Mouse (Mus musculus): ENCODE results near the gene Rgs14. TPM values are rescaled to one million over a fixed set of nuclear protein-coding genes. Genes with fewer than 3 reads are reported as not detected.

Gene Rgs14
- polyA plus RNA-seq, 1 experiment from 2014 or later, result 2.1 TPM

DNA sequence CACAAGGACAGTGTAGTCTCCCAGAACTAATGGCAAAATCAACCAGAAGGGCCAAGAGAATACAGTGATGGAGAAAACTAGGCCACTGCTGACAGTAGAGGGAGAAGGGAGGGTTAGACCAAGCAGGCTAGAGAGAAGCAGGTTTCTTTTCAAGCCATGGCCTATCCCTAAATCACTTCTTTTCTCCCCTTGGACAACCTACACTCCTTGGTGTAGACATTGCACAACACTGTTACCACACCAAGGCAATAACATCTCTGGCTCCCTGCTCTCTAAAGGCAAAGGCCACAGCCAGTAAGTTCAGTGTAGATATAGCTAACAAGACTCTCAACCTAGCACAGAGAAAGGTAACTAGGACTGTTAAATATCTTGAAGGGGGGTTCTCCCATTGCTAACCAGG is 8.4 kb upstream of the Rgs14 start:
- peak overlapping the region; percentile 67 for H3K4me2 ChIP-seq (replicated peaks)
- peak overlapping the region; percentile 2; the same call in 1 of the 2 replicates for H3K9ac ChIP-seq
- H3K9me3 ChIP-seq (replicated peaks), result no peaks in the 10 kb centered on the region
- peaks cover 40% of the 10 kb centered on the region for H3K36me3 ChIP-seq
- H3K4me3 ChIP-seq (replicated peaks), result peak overlapping the region; percentile 99
- no peak for ATAC-seq (ENCODE audit: insufficient number of reproducible peaks, low FRiP score, low TSS enrichment, low read depth)
- no peak overlapping the region for H3K27ac ChIP-seq (replicated peaks)
- peaks cover 18% of the 10 kb centered on the region for H3K4me1 ChIP-seq
- 0 out of 2 replicates have a peak, but pooled peaks cover 7% of the 10 kb centered on the region for H3K27me3 ChIP-seq

DNA sequence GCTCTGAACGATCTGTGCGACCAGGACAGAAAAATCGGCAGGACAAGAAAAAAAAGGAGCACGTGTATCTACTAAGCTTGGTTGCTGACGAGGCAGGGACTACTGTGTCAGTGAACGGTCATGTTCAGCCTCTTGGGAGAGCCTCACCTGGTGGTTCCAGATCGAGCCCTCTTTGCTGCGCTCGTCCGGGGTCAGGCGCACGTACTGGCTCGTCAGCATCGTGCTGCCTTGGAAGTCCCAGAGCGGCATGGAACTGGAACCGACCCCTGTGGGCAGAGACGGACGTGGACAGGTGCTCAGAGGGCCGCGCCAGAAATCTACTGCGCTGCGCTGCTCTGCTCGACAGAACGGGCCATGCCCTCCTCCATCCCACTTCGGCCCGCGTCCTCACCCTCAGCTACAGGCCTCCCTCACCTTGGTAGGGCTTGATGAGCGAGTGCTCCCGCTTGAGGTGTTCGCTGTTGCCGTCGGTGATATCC is 7.5 kb upstream of the Rgs14 start:
- Histone ChIP-seq H3K4me2 (replicated peaks) (peak overlapping the region; percentile 67), H3K4me1 (peaks cover 18% of the 10 kb centered on the region), H3K9ac (peak overlapping the region; percentile 91), H3K4me3 (replicated peaks) (peak overlapping the region; percentile 99), H3K27me3 (0 out of 2 replicates have a peak, but pooled peaks cover 7% of the 10 kb centered on the region), H3K9me3 (replicated peaks) (no peaks in the 10 kb centered on the region), H3K36me3 (peaks cover 36% of the 10 kb centered on the region), H3K27ac (replicated peaks) (peak overlapping the region; percentile 97)
- 1% methylated on average over 32 of the region's 32 CpGs for WGBS
- ATAC-seq (ENCODE audit: insufficient number of reproducible peaks, low FRiP score, low TSS enrichment, low read depth), result peak; percentile 17; the same call in 1 of the 2 replicates

DNA sequence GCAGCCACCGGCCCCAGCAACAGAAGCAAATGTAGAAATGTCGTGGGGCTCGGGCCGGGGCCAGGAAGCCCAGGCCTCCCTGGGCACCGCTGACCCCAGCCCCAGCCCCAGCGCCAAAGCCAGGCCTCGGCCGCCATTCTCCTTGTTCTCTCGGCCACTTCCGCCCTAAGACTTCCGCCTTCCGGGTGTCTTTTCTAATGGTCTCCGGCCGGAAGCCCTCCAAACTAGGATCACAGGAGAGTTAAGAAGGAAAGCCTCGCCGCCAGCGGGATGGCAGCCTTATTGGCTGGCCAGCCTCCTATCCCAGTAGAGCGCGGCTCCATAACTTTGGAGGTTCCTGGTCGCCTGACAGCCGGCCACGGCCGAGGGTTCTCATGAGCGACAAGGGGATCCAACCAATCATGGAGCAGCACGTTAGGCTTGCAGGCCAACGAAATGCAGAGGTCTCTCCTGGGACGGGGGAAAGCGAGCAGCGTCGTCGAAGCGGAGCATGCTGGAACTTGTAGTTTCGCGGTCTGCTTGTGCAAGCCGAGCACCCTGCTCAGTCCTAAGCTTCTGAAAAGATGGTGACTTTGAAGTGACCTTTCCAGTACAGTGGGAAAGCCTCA is 7.0 kb upstream of the Rgs14 start, which contains the start of gene Lman2:
Lman2 (minus strand) TSS at position 331 of the 608 bp plus-strand sequence.
- under 1% methylated on average over 35 of the region's 35 CpGs for WGBS
- 0 out of 2 replicates have a peak, but pooled peaks cover 7% of the 10 kb centered on the region for H3K27me3 ChIP-seq
- peak within 1 kb of the TSS; percentile 97 for H3K27ac ChIP-seq (replicated peaks)
- ATAC-seq (ENCODE audit: insufficient number of reproducible peaks, low FRiP score, low TSS enrichment, low read depth), result peak; percentile 98
- peak within 1 kb of the TSS; percentile 67 for H3K4me2 ChIP-seq (replicated peaks)
- no peaks in the 10 kb centered on the region for H3K9me3 ChIP-seq (replicated peaks)
- peak within 1 kb of the TSS; percentile 91 for H3K9ac ChIP-seq
- peaks cover 31% of the 10 kb centered on the region for H3K36me3 ChIP-seq
- H3K4me3 ChIP-seq (replicated peaks), result peak within 1 kb of the TSS; percentile 99
- peaks cover 18% of the 10 kb centered on the region for H3K4me1 ChIP-seq

DNA sequence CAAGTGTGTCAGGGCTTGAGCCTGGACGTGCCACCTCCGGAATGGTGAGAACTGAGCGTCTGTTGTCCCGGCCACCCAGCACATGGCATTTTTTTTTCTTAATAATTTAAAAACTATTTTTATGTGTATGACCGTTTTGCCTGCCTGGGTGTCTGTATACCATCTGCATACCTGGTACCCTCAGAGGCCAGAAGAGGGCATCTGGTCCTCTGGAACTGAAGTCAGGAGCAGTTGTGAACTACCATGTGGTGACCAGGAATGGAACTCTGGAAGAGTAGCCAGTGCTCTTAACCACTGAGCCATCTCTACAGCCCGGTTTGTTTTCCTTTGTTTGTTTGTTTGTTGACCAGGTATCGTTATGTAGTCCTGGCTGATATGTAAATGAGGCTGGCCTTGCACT is 1.1 kb upstream of the Rgs14 start:
- H3K4me2 ChIP-seq (replicated peaks), result no peak overlapping the region
- H3K9me3 ChIP-seq (replicated peaks), result no peaks in the 10 kb centered on the region
- H3K4me1 ChIP-seq, result peaks cover 5% of the 10 kb centered on the region; the same call in 1 of the 2 replicates
- peaks cover 8% of the 10 kb centered on the region; the same call in 1 of the 2 replicates for H3K27me3 ChIP-seq
- H3K4me3 ChIP-seq (replicated peaks), result no peak overlapping the region
- ATAC-seq (ENCODE audit: insufficient number of reproducible peaks, low FRiP score, low TSS enrichment, low read depth), result no peak
- no peak overlapping the region for H3K27ac ChIP-seq (replicated peaks)
- no peak overlapping the region for H3K9ac ChIP-seq
- H3K36me3 ChIP-seq, result no peaks in the 10 kb centered on the region
- WGBS, result 72% methylated on average over 7 of the region's 7 CpGs

DNA sequence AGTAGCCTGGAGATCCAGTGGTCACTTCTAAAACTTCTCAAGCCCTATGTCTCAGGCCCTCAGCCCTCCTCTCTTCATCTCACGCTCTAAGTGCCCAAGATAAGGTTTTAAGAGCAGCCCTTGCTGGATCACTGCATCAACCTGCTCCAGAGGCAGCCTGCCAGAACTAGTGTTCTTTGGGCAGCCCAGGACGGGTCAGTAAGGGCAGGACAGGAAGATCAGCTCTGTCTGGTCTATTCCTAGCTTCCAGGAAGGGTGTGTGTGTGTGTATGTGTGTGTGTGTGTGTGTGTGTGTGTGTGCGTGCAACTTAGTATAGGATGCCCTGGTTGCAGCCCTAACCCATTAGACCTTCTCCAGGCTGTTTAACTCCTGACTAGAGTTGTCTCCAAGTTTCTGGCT is 702 bp downstream of the Rgs14 start:
- Histone ChIP-seq H3K4me3 (replicated peaks) (no peak overlapping the region), H3K9ac (no peak overlapping the region), H3K36me3 (no peaks in the 10 kb centered on the region), H3K27ac (replicated peaks) (no peak overlapping the region), H3K4me2 (replicated peaks) (no peak overlapping the region; the same call in 1 of the 2 replicates), H3K4me1 (peaks cover 5% of the 10 kb centered on the region; the same call in 1 of the 2 replicates), H3K27me3 (peaks cover 6% of the 10 kb centered on the region), H3K9me3 (replicated peaks) (no peaks in the 10 kb centered on the region)
- no peak for ATAC-seq (ENCODE audit: insufficient number of reproducible peaks, low FRiP score, low TSS enrichment, low read depth)
- 61% methylated on average over 3 of the region's 3 CpGs for WGBS

DNA sequence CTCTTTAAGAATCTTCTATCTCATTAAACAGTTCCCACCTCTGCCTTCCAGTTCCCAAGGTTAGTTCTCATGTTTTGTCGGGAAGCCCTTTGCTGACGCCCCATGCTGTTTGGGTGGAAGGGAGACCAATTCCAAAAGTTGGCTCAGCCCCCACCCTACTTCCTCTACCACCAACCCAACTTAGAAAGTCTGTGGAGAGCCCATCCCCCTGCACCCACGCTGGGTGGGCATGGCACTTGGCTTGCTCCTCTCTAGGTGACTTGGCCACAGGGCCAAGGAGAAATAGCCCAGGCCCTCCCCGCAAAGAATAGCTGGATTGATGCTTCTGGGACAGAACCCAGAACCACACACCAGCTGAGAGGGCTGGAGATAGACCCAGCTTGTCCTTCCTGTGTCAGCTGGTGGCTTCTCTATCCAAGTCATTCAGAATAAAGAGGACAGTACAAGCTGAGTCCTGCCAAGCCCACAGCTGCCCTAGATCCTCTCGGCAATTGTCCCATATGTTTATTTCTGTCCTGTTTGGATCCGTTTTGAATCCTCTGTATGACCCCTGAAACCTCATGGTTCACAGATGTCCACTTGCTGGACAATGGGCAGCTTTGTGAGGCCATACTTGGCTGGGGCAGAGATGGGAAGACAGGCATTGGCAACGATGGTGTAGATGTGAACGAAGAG is 1.6 kb downstream of the Rgs14 start:
- no peaks in the 10 kb centered on the region for H3K36me3 ChIP-seq
- H3K27ac ChIP-seq (replicated peaks), result no peak overlapping the region
- no peaks in the 10 kb centered on the region for H3K9me3 ChIP-seq (replicated peaks)
- H3K9ac ChIP-seq, result no peak overlapping the region
- no peak overlapping the region for H3K4me3 ChIP-seq (replicated peaks)
- no peak overlapping the region for H3K4me2 ChIP-seq (replicated peaks)
- peaks cover 5% of the 10 kb centered on the region; the same call in 1 of the 2 replicates for H3K4me1 ChIP-seq
- ATAC-seq (ENCODE audit: insufficient number of reproducible peaks, low FRiP score, low TSS enrichment, low read depth), result no peak
- H3K27me3 ChIP-seq, result peaks cover 10% of the 10 kb centered on the region
- WGBS, result 51% methylated on average over 8 of the region's 8 CpGs

DNA sequence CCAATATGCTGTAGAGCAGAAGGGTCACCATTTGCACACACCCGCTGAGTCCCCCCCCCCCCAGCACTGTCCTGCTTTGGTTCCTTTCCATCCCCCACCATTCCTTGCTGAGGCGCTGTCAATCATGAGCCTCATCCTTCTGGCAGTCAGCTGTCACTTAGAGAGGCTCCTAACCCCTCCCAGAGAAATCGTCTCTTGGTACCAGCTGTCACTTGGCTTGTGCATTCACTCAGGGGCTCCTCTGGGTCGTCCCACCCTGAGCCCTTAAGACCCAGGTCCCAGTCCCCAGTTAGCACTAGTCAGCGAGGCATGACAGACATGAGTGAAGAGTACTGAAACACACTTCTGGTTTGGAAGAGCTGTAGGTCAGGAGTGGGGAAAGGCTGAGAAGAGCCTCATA is 2.2 kb downstream of the Rgs14 start:
- Histone ChIP-seq H3K4me2 (replicated peaks) (no peak overlapping the region), H3K4me3 (replicated peaks) (no peak overlapping the region), H3K27ac (replicated peaks) (no peak overlapping the region), H3K9me3 (replicated peaks) (no peaks in the 10 kb centered on the region), H3K27me3 (peaks cover 10% of the 10 kb centered on the region), H3K4me1 (peaks cover 5% of the 10 kb centered on the region; the same call in 1 of the 2 replicates), H3K9ac (no peak overlapping the region), H3K36me3 (no peaks in the 10 kb centered on the region)
- ATAC-seq (ENCODE audit: insufficient number of reproducible peaks, low FRiP score, low TSS enrichment, low read depth), result no peak
- 37% methylated on average over 5 of the region's 5 CpGs for WGBS

DNA sequence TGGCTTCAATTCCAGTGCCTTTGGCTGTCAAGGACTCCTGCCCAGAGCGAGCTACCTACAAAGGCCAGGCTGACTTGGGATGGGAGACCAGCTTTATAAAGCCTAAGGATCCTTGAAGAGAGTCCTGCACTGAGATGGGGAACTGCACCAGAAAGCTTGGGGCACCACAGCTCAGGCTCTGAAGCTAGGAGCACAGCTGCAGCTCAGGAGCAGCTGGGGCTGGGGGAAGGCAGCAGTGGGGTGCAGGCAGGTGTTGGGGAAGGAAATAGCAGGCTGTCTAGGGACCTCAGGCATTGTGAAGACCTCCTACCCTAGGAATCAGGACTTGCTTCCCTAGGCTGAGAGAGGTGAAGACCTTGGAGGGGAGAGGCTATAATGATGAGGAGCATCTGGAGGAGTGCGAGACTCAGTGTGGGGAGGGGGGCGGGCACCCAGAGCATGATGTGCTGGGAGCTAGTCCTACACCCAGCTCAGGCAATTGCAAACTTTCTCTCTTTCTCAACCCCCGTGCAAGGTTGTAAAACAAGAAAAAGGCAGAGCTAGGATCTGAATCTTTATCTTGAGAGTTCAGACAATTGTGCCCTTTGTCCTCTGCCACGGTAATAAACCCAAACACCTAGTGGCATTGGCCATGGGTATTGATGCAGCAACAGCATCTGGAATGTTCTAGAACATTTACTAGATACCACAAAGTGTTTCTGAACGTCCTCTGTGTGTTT is 4.8 kb downstream of the Rgs14 start:
- no peaks in the 10 kb centered on the region for H3K36me3 ChIP-seq
- 63% methylated on average over 6 of the region's 6 CpGs for WGBS
- H3K4me3 ChIP-seq (replicated peaks), result no peak overlapping the region
- no peak overlapping the region for H3K9ac ChIP-seq
- H3K4me2 ChIP-seq (replicated peaks), result no peak overlapping the region
- peaks cover 8% of the 10 kb centered on the region; the same call in 1 of the 2 replicates for H3K4me1 ChIP-seq
- peaks cover 26% of the 10 kb centered on the region for H3K27me3 ChIP-seq
- no peak for ATAC-seq (ENCODE audit: insufficient number of reproducible peaks, low FRiP score, low TSS enrichment, low read depth)
- H3K27ac ChIP-seq (replicated peaks), result no peak overlapping the region
- no peaks in the 10 kb centered on the region for H3K9me3 ChIP-seq (replicated peaks)

DNA sequence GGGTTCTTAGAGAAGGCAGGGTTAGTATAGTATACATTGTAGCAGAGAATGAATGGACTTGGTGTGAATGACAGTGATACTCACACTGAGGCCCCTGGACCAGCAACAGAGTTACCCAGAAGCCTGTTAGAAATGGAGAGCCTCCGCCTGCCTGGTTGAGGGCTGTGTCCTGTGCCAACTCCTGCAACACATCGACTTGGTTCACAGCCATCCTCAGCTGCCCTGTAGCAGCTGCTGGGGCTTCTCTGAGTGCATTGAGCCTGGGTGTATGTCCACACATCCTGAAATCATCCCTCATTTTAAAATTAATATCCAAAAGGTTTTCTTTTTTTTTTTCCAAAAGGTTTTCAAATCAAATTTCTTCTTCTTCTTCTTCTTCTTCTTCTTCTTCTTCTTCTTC is 6.3 kb downstream of the Rgs14 start:
- ATAC-seq (ENCODE audit: insufficient number of reproducible peaks, low FRiP score, low TSS enrichment, low read depth), result no peak
- Histone ChIP-seq H3K27ac (replicated peaks) (no peak overlapping the region), H3K9ac (no peak overlapping the region; the same call in 1 of the 2 replicates), H3K27me3 (peaks cover 40% of the 10 kb centered on the region), H3K4me2 (replicated peaks) (no peak overlapping the region), H3K4me1 (0 out of 2 replicates have a peak, but pooled peaks cover 6% of the 10 kb centered on the region), H3K9me3 (replicated peaks) (no peaks in the 10 kb centered on the region), H3K36me3 (no peaks in the 10 kb centered on the region), H3K4me3 (replicated peaks) (no peak overlapping the region)
- 60% methylated on average over 2 of the region's 2 CpGs for WGBS

DNA sequence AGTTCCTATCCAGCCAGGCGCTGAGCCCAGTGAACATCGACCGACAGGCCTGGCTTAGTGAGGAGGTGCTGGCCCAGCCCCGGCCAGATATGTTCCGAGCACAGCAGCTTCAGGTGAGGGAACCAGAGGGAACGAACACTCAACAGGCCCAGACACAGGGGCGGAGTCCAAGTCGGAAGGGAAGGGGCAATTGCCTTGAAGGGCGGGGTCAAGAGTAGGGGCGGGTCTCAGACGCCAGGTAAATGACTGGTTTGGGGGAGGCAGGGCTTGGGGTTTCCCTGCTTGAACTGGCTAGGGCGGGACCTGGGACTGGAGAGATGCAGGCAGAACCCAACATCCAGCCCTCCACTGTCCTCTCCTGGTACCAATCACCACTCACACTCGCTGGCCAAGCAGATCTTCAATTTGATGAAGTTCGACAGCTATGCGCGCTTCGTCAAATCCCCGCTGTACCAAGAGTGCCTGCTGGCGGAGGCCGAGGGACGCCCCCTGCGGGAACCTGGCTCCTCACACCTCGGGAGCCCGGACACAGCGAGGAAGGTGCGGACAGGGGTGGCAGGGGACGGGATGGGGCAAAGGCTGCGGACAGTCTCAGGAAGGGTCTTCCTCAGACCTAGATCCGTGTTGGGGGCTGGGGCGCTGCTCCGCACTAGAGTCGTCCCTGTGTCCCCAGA is 9.5 kb downstream of the Rgs14 start:
- no peaks in the 10 kb centered on the region for H3K36me3 ChIP-seq
- 0 out of 2 replicates have a peak, but pooled peaks cover 6% of the 10 kb centered on the region for H3K4me1 ChIP-seq
- ATAC-seq (ENCODE audit: insufficient number of reproducible peaks, low FRiP score, low TSS enrichment, low read depth), result no peak
- H3K9me3 ChIP-seq (replicated peaks), result no peaks in the 10 kb centered on the region
- peaks cover 46% of the 10 kb centered on the region for H3K27me3 ChIP-seq
- H3K4me3 ChIP-seq (replicated peaks), result peak overlapping the region; percentile 21; the same call in 1 of the 2 replicates
- peak overlapping the region; percentile 41 for H3K4me2 ChIP-seq (replicated peaks)
- peak overlapping the region; percentile 4; the same call in 1 of the 2 replicates for H3K9ac ChIP-seq
- no peak overlapping the region for H3K27ac ChIP-seq (replicated peaks)
- 7% methylated on average over 32 of the region's 32 CpGs for WGBS
